Mouse (Mus musculus) embryonic fibroblast, embryonic 13.5 days (primary cell): ENCODE results near the gene Psd.

Source experiments
- CTCF ChIP-seq: IDR thresholded peaks from 2 replicates; pipeline ENCODE4 v1.5.1; 2011; ENCODE audit warnings: mild to moderate bottlenecking, control low read depth, low read length, moderate library complexity, borderline replicate concordance; ENCODE audit not compliant: insufficient read depth
- POLR2A ChIP-seq: IDR thresholded peaks from 2 replicates; pipeline ENCODE4 v1.6.1; 2011; ENCODE audit warnings: low read depth, mild to moderate bottlenecking, control low read depth, low read length, moderate library complexity

GRCm38 (mm10) chr19:46307781-46308180 is 19.2 kb downstream of the Psd start:
- TF ChIP-seq CTCF (no peak), POLR2A (no peak)
